Comparison of ENCODE assay signal across 8 mouse cellular contexts in the genomic region with DNA sequence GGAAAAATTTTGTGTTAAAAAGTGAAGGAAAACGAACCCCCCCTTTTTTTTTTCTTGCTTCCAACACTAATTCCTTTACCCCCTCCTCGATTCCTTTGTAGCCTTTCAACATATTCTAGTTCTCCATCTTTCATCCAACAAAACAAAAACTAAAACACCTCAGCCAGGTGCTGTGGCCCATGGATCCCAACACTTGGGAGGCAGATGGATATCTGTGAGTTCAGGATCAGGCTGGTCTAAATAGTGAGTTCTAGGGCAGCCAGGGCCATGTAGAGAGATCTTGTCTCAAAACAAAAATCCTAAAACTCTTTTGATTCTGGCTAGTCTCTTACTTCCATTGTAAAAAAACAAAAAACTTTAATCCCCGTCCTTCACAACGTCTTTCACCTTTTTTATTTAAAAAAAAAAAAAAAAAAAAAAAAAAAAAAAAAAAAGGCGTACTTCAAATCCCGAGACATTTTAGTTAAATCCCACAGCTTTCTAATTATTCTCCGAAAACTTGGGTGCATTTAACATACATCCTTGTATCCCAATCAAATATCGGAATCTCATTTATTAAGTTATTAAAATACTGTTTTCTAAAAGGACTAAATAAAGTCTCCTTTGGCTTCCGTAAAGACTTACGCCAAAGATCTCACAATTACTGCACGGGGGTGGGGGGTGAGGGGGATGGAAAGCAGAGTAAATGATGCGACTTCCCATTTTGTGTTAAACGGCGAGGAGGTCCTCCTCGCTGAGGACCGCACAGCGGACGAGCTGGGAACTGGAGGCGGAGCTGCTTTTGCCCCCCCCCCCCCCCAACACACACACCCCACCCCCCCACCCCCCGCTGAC. TPM values are rescaled to one million over a fixed set of nuclear protein-coding genes. Genes with fewer than 3 reads are reported as not detected.
DNase-seq lines count a peak whose midpoint lies in the region; ATAC-seq lines count a peak whose summit lies in the region.

No protein-coding gene starts in this region.

- peak overlapping the region; percentile 31 for H3K4me2 ChIP-seq in embryonic facial prominence, embryonic 15.5 days (replicated peaks)
- peak overlapping the region; percentile 49 for H3K4me2 ChIP-seq in limb, embryonic 13.5 days (replicated peaks)
- H3K4me2 ChIP-seq in stomach, embryonic 15.5 days, result peak overlapping the region; percentile 66

- peaks cover 34% of the 10 kb centered on the region for H3K36me3 ChIP-seq in embryonic facial prominence, embryonic 15.5 days
- peaks cover 36% of the 10 kb centered on the region for H3K36me3 ChIP-seq in limb, embryonic 13.5 days
- H3K36me3 ChIP-seq in stomach, embryonic 15.5 days, result peaks cover 25% of the 10 kb centered on the region

- no peak for ATAC-seq in embryonic facial prominence, embryonic 15.5 days (ENCODE audit: insufficient number of reproducible peaks, low FRiP score, low TSS enrichment, low read depth)
- no peak for ATAC-seq in limb, embryonic 13.5 days (ENCODE audit: low FRiP score, low read depth)
- no peak for ATAC-seq in stomach, embryonic 15.5 days (ENCODE audit: insufficient read depth, low FRiP score, low read depth)

- H3K9me3 ChIP-seq in embryonic facial prominence, embryonic 15.5 days (replicated peaks), result no peaks in the 10 kb centered on the region
- H3K9me3 ChIP-seq in limb, embryonic 13.5 days, result no peaks in the 10 kb centered on the region
- no peaks in the 10 kb centered on the region for H3K9me3 ChIP-seq in stomach, embryonic 15.5 days

- H3K27me3 ChIP-seq in embryonic facial prominence, embryonic 15.5 days, result no peaks in the 10 kb centered on the region
- H3K27me3 ChIP-seq in limb, embryonic 13.5 days, result no peaks in the 10 kb centered on the region
- no peaks in the 10 kb centered on the region for H3K27me3 ChIP-seq in stomach, embryonic 15.5 days (replicated peaks)

- peaks cover 31% of the 10 kb centered on the region for H3K4me1 ChIP-seq in embryonic facial prominence, embryonic 15.5 days
- H3K4me1 ChIP-seq in limb, embryonic 13.5 days, result peaks cover 34% of the 10 kb centered on the region
- H3K4me1 ChIP-seq in stomach, embryonic 15.5 days, result peaks cover 29% of the 10 kb centered on the region

- no peak overlapping the region for H3K27ac ChIP-seq in embryonic facial prominence, embryonic 15.5 days (replicated peaks)
- H3K27ac ChIP-seq in limb, embryonic 13.5 days, result no peak overlapping the region
- no peak overlapping the region for H3K27ac ChIP-seq in stomach, embryonic 15.5 days

- peak overlapping the region; percentile 81 for H3K4me3 ChIP-seq in embryonic facial prominence, embryonic 15.5 days (replicated peaks)
- peak overlapping the region; percentile 94 for H3K4me3 ChIP-seq in limb, embryonic 13.5 days
- peak overlapping the region; percentile 96 for H3K4me3 ChIP-seq in stomach, embryonic 15.5 days (replicated peaks)

- DNase-seq in cerebellum, adult 9-11 months, result peak; percentile 34
- DNase-seq in cerebellum, postnatal 10 days, result no peak
- peak; percentile 36 for DNase-seq in 3T3-L1 (ENCODE audit: low read depth, low spot score)
- DNase-seq in adrenal gland, adult 18-20 months (ENCODE audit: low spot score in 2 of 2), result no peak
- no peak for DNase-seq in ovary, postnatal 14 days (ENCODE audit: low spot score)

- 9% methylated on average over 20 of the region's 20 CpGs for WGBS in embryonic facial prominence, embryonic 15.5 days
- 11% methylated on average over 20 of the region's 20 CpGs for WGBS in limb, embryonic 13.5 days
- 9% methylated on average over 20 of the region's 20 CpGs for WGBS in stomach, embryonic 15.5 days

- no peak overlapping the region for H3K9ac ChIP-seq in embryonic facial prominence, embryonic 15.5 days
- peak overlapping the region; percentile 50; the same call in 1 of the 2 replicates for H3K9ac ChIP-seq in limb, embryonic 13.5 days
- H3K9ac ChIP-seq in stomach, embryonic 15.5 days, result no peak overlapping the region

RNA-seq across cellular contexts. Expression of gene Dnttip2, which starts 0.6 kb away (rescaled TPM):
- 63.8 and 65.0 TPM in 2 replicates for polyA plus RNA-seq in embryonic facial prominence, embryonic 15.5 days (2015; fragmentation: Nextera tagmentation; extraction: Ambion mirVana)
- polyA plus RNA-seq in limb, embryonic 13.5 days (2015; fragmentation: Nextera tagmentation; extraction: Ambion mirVana), result 78.3 and 80.3 TPM in 2 replicates
- polyA plus RNA-seq in stomach, embryonic 15.5 days (2015; fragmentation: Nextera tagmentation; extraction: Ambion mirVana), result 63.5 and 72.7 TPM in 2 replicates
- total RNA-seq in adrenal gland, adult 18-20 months (2021), result 10 to 100 TPM; 43.6 to 44.9 TPM

RNA-seq across cellular contexts. Expression of gene Bcar3, which starts 20.3 kb away (rescaled TPM):
- 11.3 and 12.6 TPM in 2 replicates for polyA plus RNA-seq in embryonic facial prominence, embryonic 15.5 days (2015; fragmentation: Nextera tagmentation; extraction: Ambion mirVana)
- 7.3 and 8.1 TPM in 2 replicates for polyA plus RNA-seq in limb, embryonic 13.5 days (2015; fragmentation: Nextera tagmentation; extraction: Ambion mirVana)
- 14.1 and 15.8 TPM in 2 replicates for polyA plus RNA-seq in stomach, embryonic 15.5 days (2015; fragmentation: Nextera tagmentation; extraction: Ambion mirVana)
- 10 to 100 TPM; 50.6 to 58.6 TPM for total RNA-seq in adrenal gland, adult 18-20 months (2021)

RNA-seq across cellular contexts. Expression of gene Gclm, which starts 28.3 kb away (rescaled TPM):
- polyA plus RNA-seq in embryonic facial prominence, embryonic 15.5 days (2015; fragmentation: Nextera tagmentation; extraction: Ambion mirVana), result 68.6 and 74.2 TPM in 2 replicates
- polyA plus RNA-seq in limb, embryonic 13.5 days (2015; fragmentation: Nextera tagmentation; extraction: Ambion mirVana), result 43.8 and 52.2 TPM in 2 replicates
- polyA plus RNA-seq in stomach, embryonic 15.5 days (2015; fragmentation: Nextera tagmentation; extraction: Ambion mirVana), result 82.8 and 119 TPM in 2 replicates
- 100 to 1,000 TPM in 1 of 2 experiments, 10 to 100 TPM in 1; 82.6 to 110 TPM for total RNA-seq in adrenal gland, adult 18-20 months (2021)

Comparison
In these comparisons a context has a peak if more than half of its experiments do, and no peak if none do; other contexts are left out.
1. DNase-seq: peak in cerebellum, adult 9-11 months (single experiment) and 3T3-L1 (single experiment); none in cerebellum, postnatal 10 days (0 of 2), adrenal gland, adult 18-20 months (0 of 2) and ovary, postnatal 14 days (single experiment).
2. Peak in every context shown above with its lines, with median percentiles within 50 percentile points of each other: H3K4me2 ChIP-seq and H3K4me3 ChIP-seq.